Mouse (Mus musculus) C2C12 (cell line): ENCODE measurements around the gene Znhit1. TPM values are rescaled to one million over a fixed set of nuclear protein-coding genes. Genes with fewer than 3 reads are reported as not detected.

Experiments
- H3K27me3 ChIP-seq: one replicate; pipeline ENCODE4 v1.6.1; 2011; ENCODE audit not compliant: control insufficient read depth, insufficient read depth, insufficient read length
- H3K36me3 ChIP-seq: one replicate; pipeline ENCODE4 v1.6.1; 2011; ENCODE audit not compliant: control insufficient read depth, insufficient read depth
- H3K4me3 ChIP-seq: one replicate; pipeline ENCODE4 v1.5.1; 2011; ENCODE audit warnings: mild to moderate bottlenecking, control low read depth; ENCODE audit not compliant: poor library complexity, insufficient read depth, severe bottlenecking
- H3K79me2 ChIP-seq: one replicate; pipeline ENCODE4 v1.6.1; 2011; ENCODE audit not compliant: control insufficient read depth, insufficient read depth
- H3K79me3 ChIP-seq: one replicate; pipeline ENCODE4 v1.6.1; 2011; ENCODE audit warnings: low read depth, control low read depth
- H3ac ChIP-seq: one replicate; pipeline ENCODE3; 2011; ENCODE audit warnings: low read depth; ENCODE audit not compliant: control insufficient read depth, insufficient read length
- CEBPB ChIP-seq: IDR thresholded peaks from one replicate; pipeline ENCODE4 v1.6.1; 2011; ENCODE audit warnings: low read depth, mild to moderate bottlenecking, control low read depth, moderate library complexity
- CTCF ChIP-seq: IDR thresholded peaks from one replicate; pipeline ENCODE4 v1.5.1; 2011; ENCODE audit not compliant: control insufficient read depth, insufficient read depth, insufficient read length
- FOSL1 ChIP-seq: IDR thresholded peaks from one replicate; pipeline ENCODE4 v1.8.0; 2011; ENCODE audit warnings: mild to moderate bottlenecking, low read length; ENCODE audit not compliant: poor library complexity, insufficient read depth, severe bottlenecking
- MAX ChIP-seq: IDR thresholded peaks from one replicate; pipeline ENCODE4 v1.6.1; 2011; ENCODE audit warnings: mild to moderate bottlenecking, control low read depth
- MYOD1 ChIP-seq: IDR thresholded peaks from one replicate; pipeline ENCODE4 v1.6.1; 2011; ENCODE audit warnings: low read depth; ENCODE audit not compliant: control insufficient read depth, insufficient read length
- MYOG ChIP-seq: IDR thresholded peaks from one replicate; pipeline ENCODE4 v1.6.1; 2011; ENCODE audit not compliant: control insufficient read depth, insufficient read length; ENCODE audit errors: extremely low read depth
- USF1 ChIP-seq: IDR thresholded peaks from one replicate; pipeline ENCODE4 v1.6.1; 2011; ENCODE audit warnings: low read depth, mild to moderate bottlenecking, control low read depth, moderate library complexity
- polyA plus RNA-seq: library from polyadenylated mRNA; unstranded; fragments of >200 nt; fragmentation: generic; extraction: Trizol; gene quantifications from one replicate; pipeline ENCODE4 v1.2.1, GENCODE M21; 2012; ENCODE audit warnings: missing spikeins

Gene Znhit1
- polyA plus RNA-seq, 1 experiment: 101 TPM

DNA sequence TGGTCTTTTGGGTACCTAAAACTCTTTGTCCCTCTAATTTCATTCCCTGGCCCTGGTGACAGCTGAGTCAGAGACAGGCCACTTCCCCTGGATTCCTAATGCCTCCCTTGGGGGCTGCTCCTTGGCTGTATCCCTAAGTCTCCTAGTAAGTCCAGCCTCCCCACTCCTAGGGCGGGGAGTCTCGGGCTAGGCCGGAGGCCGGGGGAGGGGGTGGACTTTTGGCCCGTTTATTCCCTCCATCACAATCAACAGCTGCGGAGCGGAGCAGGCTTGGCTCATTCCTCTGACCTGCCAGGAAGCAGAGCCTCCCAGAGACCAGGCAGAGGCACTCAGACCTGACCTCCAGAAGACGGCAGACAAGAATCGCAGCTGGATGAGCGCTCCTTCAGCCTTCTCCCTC, 20.2 kb downstream of the Znhit1 start:
- H3K79me3 ChIP-seq: peaks cover 6% of the 10 kb centered on the region
- peaks cover 38% of the 10 kb centered on the region for H3K36me3 ChIP-seq
- no peaks in the 10 kb centered on the region for H3K27me3 ChIP-seq
- TF ChIP-seq USF1: no peak
- TF ChIP-seq MAX: no peak
- no peak for TF ChIP-seq CTCF
- no peak for TF ChIP-seq MYOG
- no peak for TF ChIP-seq CEBPB
- no peak for TF ChIP-seq MYOD1
- TF ChIP-seq FOSL1: no peak
- no peak overlapping the region for H3ac ChIP-seq
- peaks cover 27% of the 10 kb centered on the region for H3K79me2 ChIP-seq
- no peak overlapping the region for H3K4me3 ChIP-seq

DNA sequence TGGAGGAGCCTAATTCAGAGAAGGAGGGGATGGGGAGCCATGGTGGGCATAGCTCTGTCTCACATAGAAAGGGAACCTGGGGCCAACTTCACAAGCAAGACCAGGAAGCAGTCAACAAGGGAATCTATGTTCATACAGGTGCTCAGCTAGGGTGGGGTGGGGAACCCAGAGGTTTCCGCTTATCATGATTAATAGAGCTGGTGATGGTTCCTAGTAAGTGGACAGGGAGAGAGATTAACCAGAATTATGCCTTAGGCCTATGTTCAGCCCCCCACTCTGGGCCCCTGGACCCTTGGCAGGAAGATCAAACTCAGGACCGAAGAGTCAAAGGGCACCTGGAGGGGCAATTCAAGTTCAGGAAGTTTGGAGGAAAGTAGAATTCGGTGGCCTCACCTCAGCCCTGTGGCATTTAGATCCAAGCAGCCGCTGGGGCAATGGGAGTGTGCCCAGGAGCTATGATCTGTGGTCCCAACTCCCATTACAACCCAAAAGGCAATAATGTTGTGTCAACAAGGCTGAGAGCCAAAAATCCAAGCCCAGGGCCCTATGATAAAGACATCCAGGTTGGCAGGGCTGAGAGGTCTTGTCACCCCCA, 20.9 kb downstream of the Znhit1 start:
- Histone ChIP-seq H3K36me3 (peaks cover 38% of the 10 kb centered on the region), H3K4me3 (no peak overlapping the region), H3K27me3 (no peaks in the 10 kb centered on the region), H3K79me3 (peaks cover 6% of the 10 kb centered on the region), H3ac (no peak overlapping the region), H3K79me2 (peaks cover 31% of the 10 kb centered on the region)
- TF ChIP-seq MAX: no peak
- no peak for TF ChIP-seq USF1
- TF ChIP-seq FOSL1: no peak
- no peak for TF ChIP-seq CEBPB
- no peak for TF ChIP-seq MYOG
- TF ChIP-seq CTCF: no peak
- TF ChIP-seq MYOD1: no peak

DNA sequence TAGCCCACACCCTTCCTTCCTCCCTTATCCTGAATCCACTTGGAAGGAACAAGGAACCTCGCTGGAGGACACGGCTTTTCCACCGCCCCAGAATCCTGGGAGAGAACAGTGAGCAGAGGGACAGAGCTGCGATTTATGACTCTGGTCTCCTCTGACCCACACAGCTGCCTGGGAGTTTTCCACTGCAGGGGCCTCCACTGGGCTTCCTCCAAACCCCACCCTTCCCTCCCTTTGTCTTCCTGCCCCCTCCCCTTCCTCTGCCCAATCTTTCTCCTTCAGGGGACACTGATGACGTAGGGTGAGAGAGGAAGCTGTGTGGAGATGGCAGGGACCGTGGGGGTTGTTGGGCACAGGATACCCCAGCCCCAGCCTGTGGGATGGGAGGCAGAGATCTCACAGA, 21.5 kb downstream of the Znhit1 start, which contains the start of gene Cldn15:
Gene Cldn15 (plus strand): TSS at position 286 of the 400 bp plus-strand sequence.
- Histone ChIP-seq H3K4me3 (no peak within 1 kb of the TSS), H3K79me3 (peaks cover 6% of the 10 kb centered on the region), H3K36me3 (peaks cover 38% of the 10 kb centered on the region), H3K79me2 (peaks cover 31% of the 10 kb centered on the region), H3ac (no peak within 1 kb of the TSS), H3K27me3 (no peaks in the 10 kb centered on the region)
- no peak for TF ChIP-seq CEBPB

DNA sequence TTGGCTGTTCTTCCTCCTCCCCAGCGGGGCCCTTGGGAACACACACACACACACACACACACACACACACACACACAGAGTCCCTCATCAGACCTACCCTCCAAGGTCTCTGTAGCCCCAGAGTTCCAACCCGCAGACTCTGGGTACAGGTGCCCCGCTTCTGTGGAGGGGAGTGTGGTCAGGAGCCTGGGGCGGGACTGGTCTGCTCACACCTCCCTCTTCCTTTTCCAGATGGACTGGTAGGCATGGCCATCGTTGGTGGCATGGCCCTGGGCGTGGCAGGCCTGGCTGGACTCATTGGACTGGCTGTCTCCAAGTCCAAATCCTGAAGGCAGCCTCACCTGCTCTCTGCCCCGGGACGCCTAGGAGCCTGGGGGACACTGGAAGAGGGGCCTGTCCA, 22.1 kb downstream of the Znhit1 start:
- Histone ChIP-seq H3K36me3 (peaks cover 38% of the 10 kb centered on the region), H3K79me3 (peaks cover 6% of the 10 kb centered on the region), H3K4me3 (no peak overlapping the region), H3K27me3 (no peaks in the 10 kb centered on the region), H3ac (no peak overlapping the region), H3K79me2 (peaks cover 34% of the 10 kb centered on the region)
- no peak for TF ChIP-seq FOSL1
- TF ChIP-seq CTCF: no peak
- TF ChIP-seq MAX: no peak
- no peak for TF ChIP-seq USF1
- no peak for TF ChIP-seq MYOD1
- no peak for TF ChIP-seq CEBPB
- no peak for TF ChIP-seq MYOG

DNA sequence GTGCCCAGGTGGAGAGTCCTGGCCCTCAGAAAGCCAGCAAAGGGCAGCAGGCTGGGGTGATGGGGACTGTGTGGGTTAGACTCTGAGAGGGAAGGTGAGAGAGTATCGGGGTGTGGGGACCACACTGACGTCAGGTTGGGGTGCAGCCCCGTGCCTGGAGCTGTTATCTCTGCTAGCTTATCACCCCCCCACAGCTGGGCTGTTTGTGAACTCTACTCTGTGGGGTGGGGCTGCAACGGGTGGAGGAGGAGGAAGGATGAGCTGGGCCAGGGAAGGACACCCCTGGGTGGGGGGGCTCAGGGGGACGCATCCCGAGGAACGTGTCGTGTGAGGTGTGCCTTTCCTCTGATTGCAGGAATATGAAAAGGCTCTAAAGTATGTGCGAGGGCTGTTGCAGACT, 22.6 kb downstream of the Znhit1 start:
- Histone ChIP-seq H3K79me2 (peaks cover 37% of the 10 kb centered on the region), H3K79me3 (peaks cover 6% of the 10 kb centered on the region), H3K4me3 (no peak overlapping the region), H3K36me3 (peaks cover 38% of the 10 kb centered on the region), H3ac (no peak overlapping the region), H3K27me3 (no peaks in the 10 kb centered on the region)
- no peak for TF ChIP-seq USF1
- no peak for TF ChIP-seq MYOG
- TF ChIP-seq FOSL1: no peak
- TF ChIP-seq MAX: no peak
- no peak for TF ChIP-seq CEBPB
- no peak for TF ChIP-seq CTCF
- no peak for TF ChIP-seq MYOD1

DNA sequence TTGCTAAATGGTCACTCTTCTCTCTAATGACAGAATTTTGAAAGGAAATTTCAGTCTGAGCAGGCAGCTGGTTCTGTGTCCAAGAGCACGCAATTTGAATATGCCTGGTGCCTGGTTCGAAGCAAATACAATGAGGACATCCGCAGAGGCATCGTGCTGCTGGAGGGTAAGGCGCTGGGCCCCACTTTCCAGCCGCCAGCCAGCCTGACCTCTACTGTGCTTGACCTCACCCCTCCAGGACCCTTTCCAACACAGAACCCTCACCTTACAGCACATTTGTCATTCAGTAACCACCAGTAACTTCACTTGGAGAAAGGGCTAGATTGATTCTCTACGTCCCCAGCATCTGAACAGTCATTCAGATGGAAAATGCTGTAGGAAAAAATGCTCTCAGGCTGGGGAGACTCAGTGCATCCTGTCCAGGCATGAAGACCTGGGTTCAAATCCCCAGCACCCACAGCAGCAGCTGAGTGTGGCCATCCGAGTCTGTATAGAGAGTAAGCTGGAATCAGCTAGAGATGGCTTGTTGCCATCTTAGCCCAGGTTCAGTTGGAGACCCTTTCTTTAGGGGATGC, 24.8 kb downstream of the Znhit1 start:
- Histone ChIP-seq H3K36me3 (peaks cover 36% of the 10 kb centered on the region), H3ac (peak overlapping the region; percentile 38), H3K79me3 (peaks cover 6% of the 10 kb centered on the region), H3K27me3 (no peaks in the 10 kb centered on the region), H3K4me3 (no peak overlapping the region), H3K79me2 (peaks cover 52% of the 10 kb centered on the region)
- no peak for TF ChIP-seq MAX
- TF ChIP-seq FOSL1: no peak
